Comparison of ENCODE assay signal across 8 mouse cellular contexts in the genomic region with DNA sequence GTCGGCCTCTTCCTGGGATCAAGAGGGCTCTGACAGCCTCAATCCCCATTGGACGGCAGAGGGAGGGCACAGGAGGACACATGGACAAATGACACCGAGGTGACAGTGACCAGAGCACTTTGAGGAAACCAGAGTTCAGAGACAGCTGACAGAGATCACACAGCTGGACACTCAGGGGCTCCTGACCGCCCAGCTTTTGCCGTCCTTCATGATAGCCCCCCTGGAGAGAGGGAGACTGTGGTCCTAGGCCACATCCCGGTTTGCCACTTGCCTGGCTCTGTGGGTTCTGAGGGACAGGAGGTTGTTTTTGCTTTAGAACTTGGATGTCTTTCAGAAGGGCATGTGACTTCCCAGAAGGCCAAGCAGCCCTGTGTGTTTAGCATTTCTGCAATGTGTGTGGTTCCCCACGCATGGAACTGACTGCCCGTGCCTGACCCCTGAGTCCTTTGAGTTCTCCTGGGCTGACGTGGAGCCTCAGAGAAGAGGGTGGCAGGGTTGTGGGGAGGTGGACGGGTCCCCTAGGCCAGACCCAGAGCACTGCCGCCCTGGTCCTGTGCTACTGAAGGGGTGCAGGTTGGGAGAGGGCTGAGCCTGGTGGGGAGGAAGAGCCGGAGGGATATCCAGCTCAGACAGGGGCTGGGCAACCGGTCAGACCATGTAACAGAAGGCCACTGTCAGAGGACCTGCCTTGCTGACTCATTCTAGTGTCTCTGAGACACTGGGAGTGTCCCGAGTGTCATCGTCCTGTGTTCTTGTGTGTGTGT. TPM values are rescaled to one million over a fixed set of nuclear protein-coding genes. Genes with fewer than 3 reads are reported as not detected.
DNase-seq lines count a peak whose midpoint lies in the region; ATAC-seq and TF ChIP-seq lines count a peak whose summit lies in the region.

No protein-coding gene starts in this region.

- H3K27me3 ChIP-seq in liver, adult 2 months (ENCODE audit: control insufficient read depth, insufficient read depth, low read length): no peaks in the 10 kb centered on the region
- peaks cover 22% of the 10 kb centered on the region for H3K27me3 ChIP-seq in embryonic facial prominence, embryonic 10.5 days (replicated peaks; ENCODE audit: low read depth, poor library complexity, severe bottlenecking)
- no peaks in the 10 kb centered on the region for H3K27me3 ChIP-seq in kidney, postnatal 0 days (ENCODE audit: insufficient read depth, low read length)
- no peaks in the 10 kb centered on the region for H3K27me3 ChIP-seq in myocyte (ENCODE audit: control insufficient read depth, insufficient read depth, insufficient read length)

- H3K4me3 ChIP-seq in liver, adult 2 months (ENCODE audit: insufficient read depth, low read depth, low read length): peak overlapping the region; percentile 54
- H3K4me3 ChIP-seq in embryonic facial prominence, embryonic 10.5 days: no peak overlapping the region
- H3K4me3 ChIP-seq in kidney, postnatal 0 days (replicated peaks; ENCODE audit: low read depth, low read length): no peak overlapping the region
- no peak overlapping the region for H3K4me3 ChIP-seq in myocyte

- TF ChIP-seq POLR2A in liver, adult 2 months (IDR thresholded peaks at IDR 0.05; ENCODE audit: extremely low read depth, insufficient read depth, low read length): peak; percentile 52; the same call in 1 of the 2 replicates
- no peak for TF ChIP-seq POLR2A in myocyte (IDR thresholded peaks at IDR 0.05; ENCODE audit: insufficient read length, low read depth)

- 2% methylated on average over 15 of the region's 15 CpGs for WGBS in liver, adult 2 months
- WGBS in embryonic facial prominence, embryonic 10.5 days: 62% methylated on average over 15 of the region's 15 CpGs
- 50% methylated on average over 14 of the region's 15 CpGs for WGBS in kidney, postnatal 0 days

- H3ac ChIP-seq in myocyte (ENCODE audit: control insufficient read depth, insufficient read length): no peak overlapping the region

- peak; percentile 35 for ATAC-seq in kidney, postnatal 0 days (replicated peaks; ENCODE audit: low FRiP score, low read depth)

- no peak overlapping the region for H3K4me2 ChIP-seq in kidney, postnatal 0 days (ENCODE audit: low read length)
- H3K4me2 ChIP-seq in myocyte (ENCODE audit: low read depth): peak overlapping the region; percentile 62

- H3K9me3 ChIP-seq in embryonic facial prominence, embryonic 10.5 days: no peaks in the 10 kb centered on the region
- H3K9me3 ChIP-seq in kidney, postnatal 0 days (replicated peaks; ENCODE audit: low read length): no peaks in the 10 kb centered on the region

- H3K4me1 ChIP-seq in liver, adult 2 months (ENCODE audit: control insufficient read depth, insufficient read depth, low read length): peaks cover 39% of the 10 kb centered on the region
- H3K4me1 ChIP-seq in embryonic facial prominence, embryonic 10.5 days: peaks cover 39% of the 10 kb centered on the region
- H3K4me1 ChIP-seq in kidney, postnatal 0 days (replicated peaks; ENCODE audit: insufficient read depth, low read length): peaks cover 28% of the 10 kb centered on the region

- peak overlapping the region; percentile 74 for H3K9ac ChIP-seq in liver, adult 2 months (ENCODE audit: low read depth, low read length)
- no peak overlapping the region; the same call in 1 of the 2 replicates for H3K9ac ChIP-seq in kidney, postnatal 0 days (ENCODE audit: low read depth, low read length)

- H3K79me2 ChIP-seq in liver, adult 2 months (ENCODE audit: control insufficient read depth, insufficient read depth, low read length): peaks cover 11% of the 10 kb centered on the region
- peaks cover 9% of the 10 kb centered on the region for H3K79me2 ChIP-seq in myocyte (ENCODE audit: control insufficient read depth, insufficient read depth)

- peak overlapping the region; percentile 94 for H3K27ac ChIP-seq in liver, adult 2 months (replicated peaks; ENCODE audit: insufficient read depth, low read depth, low read length)
- H3K27ac ChIP-seq in embryonic facial prominence, embryonic 10.5 days (replicated peaks): peak overlapping the region; percentile 37
- H3K27ac ChIP-seq in kidney, postnatal 0 days: no peak overlapping the region

- no peak for TF ChIP-seq CTCF in liver, adult 2 months (IDR thresholded peaks at IDR 0.05; ENCODE audit: low read depth, low read length)
- no peak for TF ChIP-seq CTCF in kidney, postnatal 0 days (IDR thresholded peaks at IDR 0.05; ENCODE audit: low read depth)

- H3K36me3 ChIP-seq in liver, adult 2 months (ENCODE audit: control insufficient read depth, insufficient read depth, low read length): peaks cover 15% of the 10 kb centered on the region; the same call in 1 of the 2 replicates
- no peaks in the 10 kb centered on the region for H3K36me3 ChIP-seq in embryonic facial prominence, embryonic 10.5 days (replicated peaks)
- peaks cover 7% of the 10 kb centered on the region; the same call in 1 of the 2 replicates for H3K36me3 ChIP-seq in kidney, postnatal 0 days (ENCODE audit: insufficient read depth, low read length)
- H3K36me3 ChIP-seq in myocyte (ENCODE audit: control insufficient read depth, insufficient read depth): peaks cover 7% of the 10 kb centered on the region

- DNase-seq in liver, adult 2 months (ENCODE audit: extremely low read depth, low read depth, low spot score): peak; percentile 97
- DNase-seq in liver: no peak
- DNase-seq in embryonic facial prominence, embryonic 10.5 days (ENCODE audit: low spot score): no peak
- DNase-seq in kidney, postnatal 0 days (ENCODE audit: low spot score): peak; percentile 22
- DNase-seq in natural killer cell, adult 2 months (ENCODE audit: low spot score in 2 of 2): no peak
- DNase-seq in layer of hippocampus, postnatal 36 days: no peak
- DNase-seq in neural tube, embryonic 10.5 days (ENCODE audit: extremely low spot score, low spot score): no peak

TF ChIP-seq in myocyte, 11 proteins besides CTCF, POLR2A, EP300 and RAD21:
- TF ChIP-seq POLR2AphosphoS2 (IDR thresholded peaks at IDR 0.05; ENCODE audit: insufficient read length, low read depth) (no peak), USF1 (IDR thresholded peaks at IDR 0.05; ENCODE audit: low read depth) (peak; percentile 65), MYOG (IDR thresholded peaks at IDR 0.05; ENCODE audit: control insufficient read depth in 1 of 3, insufficient read depth in 1 of 3, insufficient read length in 2 of 3, low read depth in 2 of 3) (peak in 2 of 3 experiments; percentile 4 to 73), MYOD1 (IDR thresholded peaks at IDR 0.05; ENCODE audit: control insufficient read depth in 1 of 3, insufficient read length in 2 of 3, low read depth in 2 of 3) (peak in 2 of 3 experiments; percentile 13 to 41)

RNA-seq across cellular contexts. Expression of a gene that starts 5.4 kb away (rescaled TPM):
- 40.6 and 78.9 TPM in 2 replicates for total RNA-seq in liver, adult 2 months (2014; rRNA removed)
- polyA plus RNA-seq in liver, adult 2 months (2012; rRNA removed): 47.6 and 52.4 TPM in 2 replicates
- polyA plus RNA-seq in embryonic facial prominence, embryonic 10.5 days (2016; fragmentation: Nextera tagmentation; extraction: Ambion mirVana): 4.1 and 5.2 TPM in 2 replicates
- 9.5 and 9.8 TPM in 2 replicates for polyA plus RNA-seq in kidney, postnatal 0 days (2015; fragmentation: Nextera tagmentation; extraction: Ambion mirVana)
- polyA plus RNA-seq in myocyte (2012; fragmentation: generic; extraction: Trizol): 19.6 TPM
- 1 to 10 TPM; 7.6 to 8.7 TPM for total RNA-seq in layer of hippocampus, postnatal 36 days (2021)

RNA-seq across cellular contexts. Expression of a gene that starts 13.0 kb away (rescaled TPM):
- 18.1 and 28.9 TPM in 2 replicates for total RNA-seq in liver, adult 2 months (2014; rRNA removed)
- 41.9 and 42.0 TPM in 2 replicates for polyA plus RNA-seq in liver, adult 2 months (2012; rRNA removed)
- 35.5 and 37.8 TPM in 2 replicates for polyA plus RNA-seq in embryonic facial prominence, embryonic 10.5 days (2016; fragmentation: Nextera tagmentation; extraction: Ambion mirVana)
- 73.7 and 78.2 TPM in 2 replicates for polyA plus RNA-seq in kidney, postnatal 0 days (2015; fragmentation: Nextera tagmentation; extraction: Ambion mirVana)
- 75.3 TPM for polyA plus RNA-seq in myocyte (2012; fragmentation: generic; extraction: Trizol)
- 10 to 100 TPM; 56.8 to 58.7 TPM for total RNA-seq in layer of hippocampus, postnatal 36 days (2021)

RNA-seq across cellular contexts. Expression of a gene that starts 40.1 kb away (rescaled TPM):
- 410 and 645 TPM in 2 replicates for total RNA-seq in liver, adult 2 months (2014; rRNA removed)
- polyA plus RNA-seq in liver, adult 2 months (2012; rRNA removed): 648 and 709 TPM in 2 replicates
- not detected in 2 replicates for polyA plus RNA-seq in embryonic facial prominence, embryonic 10.5 days (2016; fragmentation: Nextera tagmentation; extraction: Ambion mirVana)
- not detected in 2 replicates for polyA plus RNA-seq in kidney, postnatal 0 days (2015; fragmentation: Nextera tagmentation; extraction: Ambion mirVana)
- polyA plus RNA-seq in myocyte (2012; fragmentation: generic; extraction: Trizol): not detected
- total RNA-seq in layer of hippocampus, postnatal 36 days (2021): not detected

RNA-seq across cellular contexts. Expression of a gene that starts 43.8 kb away (rescaled TPM):
- total RNA-seq in liver, adult 2 months (2014; rRNA removed): 11.7 and 23.2 TPM in 2 replicates
- polyA plus RNA-seq in liver, adult 2 months (2012; rRNA removed): 18.6 and 25.9 TPM in 2 replicates
- polyA plus RNA-seq in embryonic facial prominence, embryonic 10.5 days (2016; fragmentation: Nextera tagmentation; extraction: Ambion mirVana): 6.2 and 7.1 TPM in 2 replicates
- polyA plus RNA-seq in kidney, postnatal 0 days (2015; fragmentation: Nextera tagmentation; extraction: Ambion mirVana): 12.0 and 13.3 TPM in 2 replicates
- 1.4 TPM for polyA plus RNA-seq in myocyte (2012; fragmentation: generic; extraction: Trizol)
- 1 to 10 TPM; 6.9 to 8.3 TPM for total RNA-seq in layer of hippocampus, postnatal 36 days (2021)

Comparison
In these comparisons a context has a peak if more than half of its experiments do, and no peak if none do; other contexts are left out.
1. DNase-seq: peak in liver, adult 2 months (single experiment) and kidney, postnatal 0 days (single experiment); none in liver (single experiment), embryonic facial prominence, embryonic 10.5 days (single experiment), natural killer cell, adult 2 months (0 of 2), layer of hippocampus, postnatal 36 days (0 of 2) and neural tube, embryonic 10.5 days (single experiment).
2. RNA of a gene that starts 40.1 kb away (polyA plus RNA-seq): 648 to 709 TPM in liver, adult 2 months; not detected in myocyte (single experiment), not detected in embryonic facial prominence, embryonic 10.5 days and not detected in kidney, postnatal 0 days; every median in the first group is over 100 times any median in the second.